In genomic region chr1:36547981-36548598, GRCm38 (mm10) we compare ENCODE assay signal across 8 mouse cellular contexts. TPM values are rescaled to one million over a fixed set of nuclear protein-coding genes. Genes with fewer than 3 reads are reported as not detected.
DNase-seq lines count a peak whose midpoint lies in the region; ATAC-seq lines count a peak whose summit lies in the region.

No protein-coding gene starts in this region.

- no peak overlapping the region for H3K4me3 ChIP-seq in forebrain, embryonic 16.5 days (replicated peaks; ENCODE audit: low read length)
- no peak overlapping the region for H3K4me3 ChIP-seq in intestine, embryonic 16.5 days (ENCODE audit: low read length)
- no peak overlapping the region for H3K4me3 ChIP-seq in midbrain, embryonic 15.5 days

- no peak overlapping the region for H3K4me2 ChIP-seq in forebrain, embryonic 16.5 days (ENCODE audit: low read length)
- no peak overlapping the region for H3K4me2 ChIP-seq in intestine, embryonic 16.5 days (ENCODE audit: low read depth, low read length)
- 0 out of 2 replicates have a peak overlapping the region, but pooled peaks have one; percentile 21 for H3K4me2 ChIP-seq in midbrain, embryonic 15.5 days

- peak overlapping the region; percentile 34 for H3K27ac ChIP-seq in forebrain, embryonic 16.5 days (ENCODE audit: low read length)
- H3K27ac ChIP-seq in intestine, embryonic 16.5 days (ENCODE audit: low read length) = peak overlapping the region; percentile 65
- peak overlapping the region; percentile 78 for H3K27ac ChIP-seq in midbrain, embryonic 15.5 days

- peaks cover 43% of the 10 kb centered on the region for H3K4me1 ChIP-seq in forebrain, embryonic 16.5 days (replicated peaks; ENCODE audit: control insufficient read depth, insufficient read depth, low read length)
- peaks cover 29% of the 10 kb centered on the region for H3K4me1 ChIP-seq in intestine, embryonic 16.5 days (ENCODE audit: control insufficient read depth, insufficient read depth, low read length)
- peaks cover 35% of the 10 kb centered on the region for H3K4me1 ChIP-seq in midbrain, embryonic 15.5 days

- H3K27me3 ChIP-seq in forebrain, embryonic 16.5 days (replicated peaks; ENCODE audit: control insufficient read depth, insufficient read depth, low read length) = no peaks in the 10 kb centered on the region
- H3K27me3 ChIP-seq in intestine, embryonic 16.5 days (replicated peaks; ENCODE audit: control insufficient read depth, insufficient read depth, low read length) = no peaks in the 10 kb centered on the region
- no peaks in the 10 kb centered on the region for H3K27me3 ChIP-seq in midbrain, embryonic 15.5 days (replicated peaks)

- peak; percentile 55 for DNase-seq in gastrocnemius, adult 18-20 months (ENCODE audit: low spot score)
- DNase-seq in gastrocnemius, postnatal 25 days = no peak
- DNase-seq in adipocyte (ENCODE audit: low spot score) = peak; percentile 33
- DNase-seq in spleen, adult 18-20 months = no peak
- no peak for DNase-seq in embryo, embryonic 10 days (ENCODE audit: low spot score)

- H3K9ac ChIP-seq in forebrain, embryonic 16.5 days (replicated peaks; ENCODE audit: low read depth, low read length) = peak overlapping the region; percentile 20; the same call in 1 of the 2 replicates
- H3K9ac ChIP-seq in intestine, embryonic 16.5 days (ENCODE audit: low read depth, low read length) = 0 out of 2 replicates have a peak overlapping the region, but pooled peaks have one; percentile 21
- H3K9ac ChIP-seq in midbrain, embryonic 15.5 days = peak overlapping the region; percentile 29

- 21% methylated on average over 9 of the region's 9 CpGs for WGBS in forebrain, embryonic 16.5 days
- WGBS in intestine, embryonic 16.5 days = 37% methylated on average over 9 of the region's 9 CpGs
- 28% methylated on average over 9 of the region's 9 CpGs for WGBS in midbrain, embryonic 15.5 days

- H3K9me3 ChIP-seq in forebrain, embryonic 16.5 days (ENCODE audit: control insufficient read depth, low read length) = no peaks in the 10 kb centered on the region
- H3K9me3 ChIP-seq in intestine, embryonic 16.5 days (ENCODE audit: control insufficient read depth, low read length) = no peaks in the 10 kb centered on the region
- no peaks in the 10 kb centered on the region for H3K9me3 ChIP-seq in midbrain, embryonic 15.5 days

- no peak for ATAC-seq in forebrain, embryonic 16.5 days
- ATAC-seq in intestine, embryonic 16.5 days = no peak
- no peak for ATAC-seq in midbrain, embryonic 15.5 days (replicated peaks)

- peaks cover 39% of the 10 kb centered on the region for H3K36me3 ChIP-seq in forebrain, embryonic 16.5 days (ENCODE audit: control insufficient read depth, insufficient read depth)
- peaks cover 25% of the 10 kb centered on the region for H3K36me3 ChIP-seq in intestine, embryonic 16.5 days (ENCODE audit: control insufficient read depth, insufficient read depth, low read length)
- peaks cover 39% of the 10 kb centered on the region for H3K36me3 ChIP-seq in midbrain, embryonic 15.5 days (replicated peaks)

RNA-seq across cellular contexts. Expression of gene Ankrd39, which starts 0.8 kb away (rescaled TPM):
- total RNA-seq in gastrocnemius, adult 18-20 months (2021) = 1 to 10 TPM; 7.3 to 8.6 TPM
- total RNA-seq in gastrocnemius, postnatal 25 days (2021) = 1 to 10 TPM; 7.7 to 8.2 TPM
- polyA plus RNA-seq in forebrain, embryonic 16.5 days (2015; fragmentation: Nextera tagmentation; extraction: Ambion mirVana) = 15.4 and 24.4 TPM in 2 replicates
- 23.6 and 26.8 TPM in 2 replicates for polyA plus RNA-seq in intestine, embryonic 16.5 days (2015; fragmentation: Nextera tagmentation; extraction: Ambion mirVana)
- polyA plus RNA-seq in midbrain, embryonic 15.5 days (2015; fragmentation: Nextera tagmentation; extraction: Ambion mirVana) = 31.5 and 32.5 TPM in 2 replicates

RNA-seq across cellular contexts. Expression of gene Gm42417, which starts 8.9 kb away (rescaled TPM):
- total RNA-seq in gastrocnemius, adult 18-20 months (2021) = 1,000 to 10,000 TPM; 1,348 to 1,458 TPM
- total RNA-seq in gastrocnemius, postnatal 25 days (2021) = 1,000 to 10,000 TPM in 1 of 2 experiments, 100 to 1,000 TPM in 1; 766 to 1,527 TPM
- 0.22 and 0.42 TPM in 2 replicates for polyA plus RNA-seq in forebrain, embryonic 16.5 days (2015; fragmentation: Nextera tagmentation; extraction: Ambion mirVana)
- polyA plus RNA-seq in intestine, embryonic 16.5 days (2015; fragmentation: Nextera tagmentation; extraction: Ambion mirVana) = 0.37 TPM in 1 of 2 replicates, not detected in the other
- polyA plus RNA-seq in midbrain, embryonic 15.5 days (2015; fragmentation: Nextera tagmentation; extraction: Ambion mirVana) = 0.33 and 0.81 TPM in 2 replicates

RNA-seq across cellular contexts. Expression of gene Sema4c, which starts 10.1 kb away (rescaled TPM):
- total RNA-seq in gastrocnemius, adult 18-20 months (2021) = 1 to 10 TPM; 4.7 to 6.8 TPM
- 1 to 10 TPM; 5.1 to 6.0 TPM for total RNA-seq in gastrocnemius, postnatal 25 days (2021)
- 35.4 and 37.3 TPM in 2 replicates for polyA plus RNA-seq in forebrain, embryonic 16.5 days (2015; fragmentation: Nextera tagmentation; extraction: Ambion mirVana)
- polyA plus RNA-seq in intestine, embryonic 16.5 days (2015; fragmentation: Nextera tagmentation; extraction: Ambion mirVana) = 7.4 and 7.9 TPM in 2 replicates
- 34.3 and 37.4 TPM in 2 replicates for polyA plus RNA-seq in midbrain, embryonic 15.5 days (2015; fragmentation: Nextera tagmentation; extraction: Ambion mirVana)

RNA-seq across cellular contexts. Expression of gene Ankrd23, which starts 11.4 kb away (rescaled TPM):
- 1,000 to 10,000 TPM; 3,219 to 3,282 TPM for total RNA-seq in gastrocnemius, adult 18-20 months (2021)
- total RNA-seq in gastrocnemius, postnatal 25 days (2021) = 1,000 to 10,000 TPM; 1,576 to 3,128 TPM
- polyA plus RNA-seq in forebrain, embryonic 16.5 days (2015; fragmentation: Nextera tagmentation; extraction: Ambion mirVana) = 9.3 and 13.2 TPM in 2 replicates
- polyA plus RNA-seq in intestine, embryonic 16.5 days (2015; fragmentation: Nextera tagmentation; extraction: Ambion mirVana) = 12.7 and 14.6 TPM in 2 replicates
- 19.0 and 23.5 TPM in 2 replicates for polyA plus RNA-seq in midbrain, embryonic 15.5 days (2015; fragmentation: Nextera tagmentation; extraction: Ambion mirVana)

RNA-seq across cellular contexts. Expression of gene Cnnm3, which starts 36.4 kb away (rescaled TPM):
- 10 to 100 TPM; 11.6 TPM for total RNA-seq in gastrocnemius, adult 18-20 months (2021)
- 1 to 10 TPM; 7.4 to 9.7 TPM for total RNA-seq in gastrocnemius, postnatal 25 days (2021)
- 4.8 and 5.8 TPM in 2 replicates for polyA plus RNA-seq in forebrain, embryonic 16.5 days (2015; fragmentation: Nextera tagmentation; extraction: Ambion mirVana)
- 2.1 and 2.3 TPM in 2 replicates for polyA plus RNA-seq in intestine, embryonic 16.5 days (2015; fragmentation: Nextera tagmentation; extraction: Ambion mirVana)
- polyA plus RNA-seq in midbrain, embryonic 15.5 days (2015; fragmentation: Nextera tagmentation; extraction: Ambion mirVana) = 5.2 and 5.8 TPM in 2 replicates

Comparison
In these comparisons a context has a peak if more than half of its experiments do, and no peak if none do; other contexts are left out.
1. DNase-seq: peak in gastrocnemius, adult 18-20 months (single experiment) and adipocyte (single experiment); none in gastrocnemius, postnatal 25 days (single experiment), spleen, adult 18-20 months (0 of 2) and embryo, embryonic 10 days (single experiment).
2. Peak in every context shown above with its lines, with median percentiles within 50 percentile points of each other: H3K27ac ChIP-seq and H3K9ac ChIP-seq.